Mouse (Mus musculus) erythroid progenitor cell, adult 5-6 weeks (primary cell): ENCODE data around the gene C1qtnf5. TPM values are rescaled to one million over a fixed set of nuclear protein-coding genes. Genes with fewer than 3 reads are reported as not detected.

Experiments
- ATAC-seq: replicated peaks from 2 replicates; pipeline ENCODE4 v1.8.0; 2016; ENCODE audit warnings: moderate number of reproducible peaks, mild to moderate bottlenecking, moderate TSS enrichment, inconsistent platforms; ENCODE audit not compliant: poor library complexity, low FRiP score, severe bottlenecking
- total RNA-seq, 2 experiments: library from RNA; stranded (forward) in 1 of 2; stranded (reverse) in 1 of 2; fragments of 150-400 nt in 1 of 2; fragments of 186-747, 209-891 nt in 1 of 2; gene quantifications; 2 replicates each; pipeline versions ENCODE4 v1.2.3 to v1.2.4; 2015 to 2017; ENCODE audit warnings: low replicate concordance in 2 of 2

The C1qtnf5 gene
- total RNA-seq, 2 experiments from 2014 or later: not detected

- ATAC-seq: no peak
Observed at GRCm38 (mm10) chr9:44078136-44078797, 28.8 kb upstream of the C1qtnf5 start.

DNA sequence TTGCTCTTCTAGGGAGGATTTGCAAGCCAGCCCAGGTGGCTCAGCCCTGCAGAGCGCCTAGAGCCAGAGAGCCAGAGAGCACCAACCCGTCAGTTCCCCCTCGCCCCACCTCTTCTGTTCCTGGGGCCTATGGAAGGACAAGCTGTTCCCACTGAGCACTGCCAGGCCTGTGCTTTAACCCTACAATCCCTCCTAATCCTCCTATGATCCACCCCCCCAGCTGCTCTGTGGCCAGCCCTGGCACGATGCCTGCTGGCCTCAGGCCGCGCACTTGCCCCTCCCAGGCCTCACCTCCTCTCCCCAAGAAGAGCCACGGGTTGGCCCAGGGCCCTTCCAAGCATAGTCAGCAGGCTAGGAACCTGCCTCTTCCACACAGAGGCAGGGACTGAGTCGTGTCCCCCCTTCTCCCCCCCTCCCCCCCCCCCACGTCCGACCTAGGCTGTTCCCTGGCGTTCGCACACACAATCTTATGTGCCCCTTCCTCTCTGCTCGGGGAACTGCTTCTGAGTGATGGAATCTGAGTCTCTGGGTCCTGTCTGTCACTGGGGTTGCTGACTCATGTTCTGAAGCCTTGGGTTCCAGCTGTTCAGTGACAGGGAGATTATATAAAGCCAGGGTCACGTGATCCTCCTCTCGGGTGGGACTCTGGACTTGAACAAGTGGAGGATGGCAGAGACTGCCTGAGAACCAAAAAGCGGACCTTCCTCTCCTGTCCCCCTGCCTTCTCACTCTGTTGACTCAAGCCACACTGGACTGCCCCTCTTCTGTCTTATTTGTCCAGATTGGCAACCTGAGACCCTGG, 27.9 kb upstream of the C1qtnf5 start:
- ATAC-seq: no peak

DNA sequence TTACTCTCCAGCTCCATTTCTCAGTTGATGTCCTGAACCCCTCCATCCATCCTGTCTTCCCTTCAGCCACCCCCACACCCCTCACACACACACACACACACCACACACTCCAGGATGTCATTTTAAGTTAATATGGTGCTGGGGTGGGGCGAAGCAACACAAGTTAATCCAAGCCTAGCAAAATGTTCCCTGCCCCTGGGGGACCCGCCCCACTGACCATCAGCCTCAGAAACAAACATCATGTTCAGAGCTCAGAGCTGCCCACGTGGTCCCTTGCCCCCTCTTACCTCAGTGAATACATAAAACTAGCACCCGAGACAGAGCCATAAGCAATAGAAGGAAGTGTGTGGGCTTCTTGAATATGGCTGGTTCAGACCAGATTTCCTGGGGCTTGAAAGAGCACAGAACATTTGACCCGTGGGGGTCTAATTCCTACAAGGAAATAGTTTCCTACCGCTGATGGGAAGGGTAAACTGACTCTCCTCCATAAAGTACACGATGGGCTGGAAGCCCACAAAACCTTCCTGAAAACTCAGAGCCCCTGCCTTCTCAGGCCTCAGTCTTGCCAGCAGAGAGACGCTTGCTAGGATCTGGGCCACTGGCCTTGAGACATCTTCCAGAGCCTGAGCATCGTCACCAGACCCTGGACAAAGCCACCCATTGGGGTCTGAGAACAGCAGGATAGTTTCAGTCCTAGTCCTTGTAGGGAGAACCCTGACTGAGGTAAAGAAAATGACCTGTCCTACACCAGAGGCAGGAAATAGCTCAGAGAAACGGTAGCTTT, 26.9 kb upstream of the C1qtnf5 start:
- no peak for ATAC-seq

GRCm38 (mm10) chr9:44080953-44081352, 26.1 kb upstream of the C1qtnf5 start:
- ATAC-seq: no peak

GRCm38 (mm10) chr9:44081581-44081980, 25.5 kb upstream of the C1qtnf5 start:
- ATAC-seq: no peak

DNA sequence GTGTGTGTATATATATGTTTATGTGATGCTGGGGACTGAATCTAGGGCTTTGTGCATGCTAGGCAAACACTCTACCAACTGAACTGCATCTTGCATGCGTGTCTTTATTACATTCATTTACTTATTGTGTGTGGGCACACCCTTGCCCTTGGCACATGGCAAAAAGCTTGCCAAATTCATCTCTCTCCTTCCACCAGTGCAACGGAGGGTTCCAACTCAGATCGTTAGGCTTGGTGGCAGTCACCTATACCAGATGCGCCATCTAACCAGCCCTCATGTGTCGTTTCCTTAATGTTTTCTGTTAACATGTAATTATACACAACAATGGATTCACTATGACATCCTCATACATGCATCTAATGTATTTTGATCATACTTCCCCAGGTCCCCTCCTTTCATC, 24.8 kb upstream of the C1qtnf5 start:
- no peak for ATAC-seq

GRCm38 (mm10) chr9:44083392-44084121, 23.5 kb upstream of the C1qtnf5 start:
- no peak for ATAC-seq

DNA sequence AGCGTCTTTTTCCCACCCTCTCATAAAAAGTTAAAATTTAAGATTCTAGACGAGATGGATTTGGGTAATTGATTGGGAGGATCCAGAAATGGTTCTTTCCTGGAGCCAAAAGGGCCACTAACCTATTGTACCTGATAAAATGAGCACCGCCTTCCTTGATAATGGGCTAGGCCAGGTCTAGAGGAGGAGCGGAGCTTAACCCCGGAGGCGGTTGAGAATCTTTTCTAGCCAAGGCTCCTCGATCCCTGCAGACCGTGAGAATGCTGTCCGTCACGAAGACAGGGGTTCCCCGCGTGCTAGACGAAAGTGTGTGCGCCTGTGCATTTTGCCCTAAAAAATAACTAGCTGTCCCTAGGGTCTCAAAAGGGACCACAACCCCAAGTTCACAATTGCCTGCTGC, 22.8 kb upstream of the C1qtnf5 start:
- ATAC-seq: no peak

DNA sequence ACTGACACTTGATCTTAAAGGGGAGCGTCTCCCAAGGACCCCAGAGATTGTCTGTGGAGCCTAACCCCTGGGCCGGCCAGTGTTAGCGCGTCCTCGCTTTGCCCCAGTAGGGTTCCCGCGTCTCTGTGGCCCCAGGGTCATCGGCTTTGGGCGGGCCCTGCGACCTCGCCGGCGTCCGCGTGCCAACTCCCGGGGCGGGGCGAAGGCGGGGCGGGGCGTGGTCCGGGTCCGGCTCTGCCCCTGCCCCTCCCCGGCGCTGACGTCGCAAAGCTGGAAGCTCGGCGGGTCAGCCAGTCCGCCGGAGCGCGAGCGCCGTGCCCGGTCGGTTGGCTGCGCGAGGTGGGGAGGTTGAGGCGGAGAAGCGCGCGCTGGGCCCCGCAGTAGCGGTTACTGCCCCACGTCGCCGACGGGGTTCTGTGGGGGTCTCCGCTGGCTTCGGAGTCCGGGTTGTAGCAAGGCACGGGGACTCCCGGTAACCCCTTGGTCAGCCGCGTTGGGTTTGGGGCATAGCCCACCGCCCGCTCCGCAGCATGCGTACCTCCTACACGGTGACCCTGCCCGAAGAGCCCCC, 22.3 kb upstream of the C1qtnf5 start:
- ATAC-seq: peak; percentile 63

- no peak for ATAC-seq
Observed at GRCm38 (mm10) chr9:44085276-44085675, 21.8 kb upstream of the C1qtnf5 start.

DNA sequence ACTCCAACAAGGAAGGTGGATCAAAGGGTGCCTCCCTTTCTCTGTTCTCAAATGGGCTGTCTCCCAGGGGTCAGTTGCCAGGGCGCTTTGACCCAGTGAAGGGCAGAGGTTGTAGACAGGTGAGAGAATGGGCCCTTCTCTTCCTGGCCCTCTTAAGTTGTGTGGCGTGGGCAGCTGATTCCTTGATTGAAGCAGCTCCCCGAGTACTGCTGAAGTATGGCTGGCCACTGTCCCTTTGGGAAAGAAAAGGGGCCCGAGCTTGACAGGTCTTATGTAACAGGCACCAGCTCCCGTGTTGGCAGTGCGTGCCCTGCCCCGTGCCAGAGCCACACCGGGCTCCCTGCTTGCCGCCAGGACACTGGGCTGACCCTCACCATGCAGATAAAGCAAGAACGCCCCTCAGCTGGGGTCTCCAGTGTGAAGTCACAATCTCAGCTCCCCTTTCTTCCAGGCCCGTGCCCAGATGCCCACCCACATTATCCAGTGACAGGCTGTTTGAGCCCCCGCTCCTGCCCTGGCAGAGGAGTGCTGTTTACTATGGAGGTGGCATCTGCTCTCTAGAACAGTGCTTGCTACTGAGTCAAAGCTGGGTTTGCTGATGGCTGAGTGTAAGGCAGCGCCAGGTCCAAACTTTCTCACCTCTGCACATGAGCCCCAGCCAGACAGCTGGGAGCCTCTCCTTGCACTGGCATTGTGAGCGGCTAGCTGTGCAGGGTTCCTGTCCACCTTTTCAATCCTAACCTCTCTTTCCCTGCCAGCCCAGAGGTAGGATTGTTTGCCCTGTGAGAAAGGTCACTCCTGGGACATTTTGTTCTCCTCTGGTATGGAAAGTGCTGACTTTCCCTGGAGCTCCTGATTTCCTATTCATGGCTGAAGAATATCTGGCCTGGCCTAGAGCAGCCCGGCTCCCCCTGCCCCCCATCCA, 21.0 kb upstream of the C1qtnf5 start:
- no peak for ATAC-seq

DNA sequence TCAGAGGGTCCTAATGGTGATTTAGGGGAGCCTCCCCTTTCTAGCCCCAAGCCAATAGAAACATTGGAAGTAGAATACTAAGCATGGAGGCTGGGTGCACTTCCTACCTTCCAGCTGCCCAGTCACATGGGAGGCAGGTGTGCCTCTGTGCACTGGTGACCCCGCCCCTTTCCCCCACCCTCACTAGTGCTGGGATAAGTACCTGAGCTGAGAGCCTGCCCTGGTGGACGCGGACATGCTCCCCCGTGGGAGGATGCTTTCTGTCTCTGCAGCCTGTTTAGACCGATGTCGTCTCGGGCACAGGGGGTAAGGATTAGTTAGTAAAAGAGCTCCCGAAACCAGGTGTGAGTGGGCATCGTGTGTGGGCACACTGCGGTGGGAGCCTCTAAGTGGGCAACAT, 20.1 kb upstream of the C1qtnf5 start:
- ATAC-seq: no peak

- no peak for ATAC-seq
Observed at GRCm38 (mm10) chr9:44087761-44088455, 19.1 kb upstream of the C1qtnf5 start.

GRCm38 (mm10) chr9:44088877-44089608, 18.0 kb upstream of the C1qtnf5 start:
- ATAC-seq: no peak

GRCm38 (mm10) chr9:44093612-44094503, 13.2 kb upstream of the C1qtnf5 start:
- ATAC-seq: no peak

GRCm38 (mm10) chr9:44094737-44095136, 12.3 kb upstream of the C1qtnf5 start:
- ATAC-seq: no peak
